Mouse (Mus musculus) myocyte (in vitro differentiated cells): ENCODE data around the gene Akr1b7.

Source experiments
- MAX ChIP-seq: IDR thresholded peaks from one replicate; pipeline ENCODE4 v1.6.1; 2011; ENCODE audit warnings: low read depth, mild to moderate bottlenecking, control low read depth
- MYOD1 ChIP-seq, 3 experiments: IDR thresholded peaks; one replicate each; pipeline ENCODE4 v1.6.1; 2011; ENCODE audit warnings: control low read depth in 2 of 3, low read depth in 2 of 3, mild to moderate bottlenecking in 2 of 3, moderate library complexity in 1 of 3; ENCODE audit not compliant: insufficient read length in 2 of 3, control insufficient read depth in 1 of 3
- POLR2A ChIP-seq: IDR thresholded peaks from one replicate; pipeline ENCODE4 v1.6.1; 2011; ENCODE audit warnings: low read depth, mild to moderate bottlenecking, control low read depth, moderate library complexity; ENCODE audit not compliant: insufficient read length
- POLR2AphosphoS2 ChIP-seq: IDR thresholded peaks from one replicate; pipeline ENCODE4 v1.6.1; 2011; ENCODE audit warnings: low read depth, control low read depth; ENCODE audit not compliant: insufficient read length
- REST ChIP-seq: IDR thresholded peaks from one replicate; pipeline ENCODE4 v1.6.1; 2011; ENCODE audit warnings: mild to moderate bottlenecking, control low read depth, moderate library complexity; ENCODE audit not compliant: insufficient read depth, insufficient read length
- TCF12 ChIP-seq: IDR thresholded peaks from one replicate; pipeline ENCODE4 v1.6.1; 2011; ENCODE audit warnings: mild to moderate bottlenecking, control low read depth; ENCODE audit not compliant: poor library complexity, insufficient read depth, severe bottlenecking
- TCF3 ChIP-seq: IDR thresholded peaks from one replicate; pipeline ENCODE4 v1.6.1; 2011; ENCODE audit warnings: low read depth, control low read depth; ENCODE audit not compliant: insufficient read length

DNA sequence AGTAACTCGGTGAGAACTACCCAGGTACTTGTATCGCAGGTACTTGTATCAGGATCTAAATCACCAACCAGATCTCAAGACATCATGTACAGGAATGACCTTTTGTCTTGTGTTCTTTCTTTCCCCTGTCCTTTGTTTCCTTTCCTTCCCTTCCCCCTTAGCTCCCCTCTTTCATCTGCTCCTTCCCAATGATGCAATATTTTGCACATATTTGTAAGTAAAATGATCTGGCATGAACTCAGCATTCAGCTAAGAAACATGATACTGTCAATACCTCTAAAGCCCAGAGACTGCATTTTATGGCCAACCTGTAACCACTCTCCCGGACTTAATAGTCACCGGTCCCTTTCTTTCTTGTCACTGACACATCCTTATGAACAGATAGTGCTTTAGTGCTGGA, 51.4 kb downstream of the Akr1b7 start:
- TF ChIP-seq POLR2AphosphoS2 (no peak), POLR2A (no peak), MYOD1 (IDR thresholded peaks at IDR 0.05; ENCODE audit: control insufficient read depth in 1 of 3, insufficient read length in 2 of 3, low read depth in 2 of 3) (no peak), TCF3 (no peak), REST (no peak), TCF12 (no peak), MAX (no peak)
